ENCODE assay signal across 8 mouse cellular contexts in genomic region chr1:64445919-64446318, GRCm38 (mm10).
DNase-seq lines count a peak whose midpoint lies in the region; ATAC-seq lines count a peak whose summit lies in the region.

No protein-coding gene starts in this region.

- H3K4me3 ChIP-seq in hindbrain, embryonic 12.5 days, result no peak overlapping the region

- peaks cover 19% of the 10 kb centered on the region for H3K4me1 ChIP-seq in hindbrain, embryonic 12.5 days

- H3K9me3 ChIP-seq in hindbrain, embryonic 12.5 days (replicated peaks), result no peaks in the 10 kb centered on the region

- H3K27ac ChIP-seq in hindbrain, embryonic 12.5 days, result peak overlapping the region; percentile 62

- peak overlapping the region; percentile 32 for H3K4me2 ChIP-seq in hindbrain, embryonic 12.5 days (replicated peaks)

- peak; percentile 89 for ATAC-seq in hindbrain, embryonic 12.5 days (ENCODE audit: low FRiP score)

- WGBS in hindbrain, embryonic 12.5 days, result 2% methylated on average over 13 of the region's 13 CpGs

- no peak overlapping the region for H3K9ac ChIP-seq in hindbrain, embryonic 12.5 days

- no peaks in the 10 kb centered on the region for H3K36me3 ChIP-seq in hindbrain, embryonic 12.5 days

- peak; percentile 79 for DNase-seq in Muller cell, postnatal 12 days (ENCODE audit: inconsistent ontology term)
- DNase-seq in cerebellum, adult 9-11 months, result peak; percentile 91
- DNase-seq in frontal cortex, postnatal 14 days (ENCODE audit: low spot score in 2 of 2), result peak; percentile 83
- peak; percentile 86 to 89 for DNase-seq in layer of hippocampus, postnatal 14 days (ENCODE audit: low spot score in 2 of 2)
- peak; percentile 77 for DNase-seq in lung, postnatal 14 days
- DNase-seq in retina, embryonic 14.5 days (ENCODE audit: low spot score), result peak; percentile 96
- DNase-seq in thymus, postnatal 4 days, result peak; percentile 86

- H3K27me3 ChIP-seq in hindbrain, embryonic 12.5 days, result no peaks in the 10 kb centered on the region
